Mouse (Mus musculus) cortical plate, adult 2 months (tissue): Measurements from ENCODE around the gene Urgcp.

Source experiments
- CTCF ChIP-seq: fragments of 200-500 bp; IDR thresholded peaks from 2 replicates; pipeline ENCODE4 v1.5.1; 2011; ENCODE audit warnings: mild to moderate bottlenecking, control low read depth, low read length; ENCODE audit not compliant: insufficient read depth; ENCODE audit errors: extremely low read depth
- POLR2A ChIP-seq: fragments of 200-500 bp; IDR thresholded peaks from 2 replicates; pipeline ENCODE4 v1.6.1; 2011; ENCODE audit warnings: mild to moderate bottlenecking, low read length, control low read depth; ENCODE audit not compliant: insufficient read depth; ENCODE audit errors: extremely low read depth

GRCm38 (mm10) chr11:5684283-5684682 is 77.9 kb downstream of the Urgcp start:
- TF ChIP-seq CTCF (no peak), POLR2A (no peak)
